Mouse (Mus musculus): ENCODE measurements around the gene Teddm3.

GRCm38 (mm10) chr16:21175236-21175635 lies 21.4 kb upstream of the Teddm3 start:
- TF ChIP-seq CTCF (IDR thresholded peaks at IDR 0.05; ENCODE audit: extremely low read depth, insufficient read length, insufficient replicate concordance, low read depth, low read length) (no peak), POLR2A (IDR thresholded peaks at IDR 0.05; ENCODE audit: low read depth, low read length) (no peak)

All from small intestine, adult 2 months (tissue).